11 mouse cellular contexts compared by ENCODE assay signal in genomic region chr11:68717171-68717840, GRCm38 (mm10). TPM values are rescaled to one million over a fixed set of nuclear protein-coding genes. Genes with fewer than 3 reads are reported as not detected.
DNase-seq lines count a peak whose midpoint lies in the region; ATAC-seq and TF ChIP-seq lines count a peak whose summit lies in the region.
"Had no signal": no experiment of that assay in that cellular context is flagged by ENCODE, and none has a peak within 500 bp of the region (broad histone marks: within the 10 kb centered on the region; RNA-seq: fewer than 3 reads in every experiment).

No protein-coding gene starts in this region.

- no peak for TF ChIP-seq CTCF in gastrocnemius, adult 2 months (IDR thresholded peaks at IDR 0.05)
- no peak for TF ChIP-seq CTCF in stomach, postnatal 0 days (IDR thresholded peaks at IDR 0.05; ENCODE audit: low read depth)

- 0 out of 2 replicates have a peak, but pooled peaks cover 7% of the 10 kb centered on the region for H3K4me1 ChIP-seq in stomach, embryonic 14.5 days (ENCODE audit: control insufficient read depth, insufficient read depth, low read length)
- no peaks in the 10 kb centered on the region; the same call in 1 of the 2 replicates for H3K4me1 ChIP-seq in stomach, postnatal 0 days (replicated peaks; ENCODE audit: control insufficient read depth, insufficient read depth)
- H3K4me1 ChIP-seq in hindbrain, embryonic 15.5 days (replicated peaks) = peaks cover 27% of the 10 kb centered on the region
- H3K4me1 ChIP-seq: megakaryocyte, embryonic 14.5 days had no signal

- no peaks in the 10 kb centered on the region for H3K27me3 ChIP-seq in stomach, embryonic 14.5 days (ENCODE audit: control insufficient read depth, insufficient read depth, low read length)
- H3K27me3 ChIP-seq in stomach, postnatal 0 days (ENCODE audit: control insufficient read depth, insufficient read depth, low read length) = no peaks in the 10 kb centered on the region
- H3K27me3 ChIP-seq in hindbrain, embryonic 15.5 days = no peaks in the 10 kb centered on the region

- no peaks in the 10 kb centered on the region for H3K9me3 ChIP-seq in stomach, embryonic 14.5 days (ENCODE audit: control insufficient read depth, low read depth, low read length)
- no peaks in the 10 kb centered on the region for H3K9me3 ChIP-seq in stomach, postnatal 0 days (ENCODE audit: control insufficient read depth, low read length)
- no peaks in the 10 kb centered on the region for H3K9me3 ChIP-seq in hindbrain, embryonic 15.5 days
- H3K9me3 ChIP-seq: megakaryocyte, embryonic 14.5 days had no signal

- peaks cover 22% of the 10 kb centered on the region for H3K36me3 ChIP-seq in stomach, embryonic 14.5 days (ENCODE audit: control insufficient read depth, insufficient read depth, low read length)
- H3K36me3 ChIP-seq in stomach, postnatal 0 days (ENCODE audit: control insufficient read depth, insufficient read depth, low read length) = no peaks in the 10 kb centered on the region
- H3K36me3 ChIP-seq in hindbrain, embryonic 15.5 days = peaks cover 21% of the 10 kb centered on the region

- intact Hi-C loops in gastrocnemius, adult 2 months (cut with DNase I) = no loop called here

- DNase-seq in gastrocnemius, adult 2 months = no peak
- DNase-seq in gastrocnemius, postnatal 25 days = no peak
- no peak for DNase-seq in stomach, postnatal 0 days (ENCODE audit: low spot score)
- no peak for DNase-seq in urinary bladder, adult 2 months (ENCODE audit: low spot score)
- no peak for DNase-seq in spleen, adult 12 weeks (ENCODE audit: low spot score)
- DNase-seq in right cerebral cortex, adult 2 months (ENCODE audit: low spot score in 2 of 2) = no peak
- DNase-seq: adrenal gland, adult 8-10 months; kidney, adult 9 months had no signal

- H3K4me2 ChIP-seq in stomach, embryonic 14.5 days (replicated peaks; ENCODE audit: low read depth, low read length) = no peak overlapping the region
- H3K4me2 ChIP-seq in stomach, postnatal 0 days (replicated peaks; ENCODE audit: low read depth) = no peak overlapping the region
- H3K4me2 ChIP-seq in hindbrain, embryonic 15.5 days = no peak overlapping the region; the same call in 1 of the 2 replicates

- 62% methylated on average over 16 of the region's 16 CpGs for WGBS in stomach, embryonic 14.5 days
- WGBS in stomach, postnatal 0 days = 55% methylated on average over 16 of the region's 16 CpGs
- whole genome bisulfite sequencing in hindbrain, embryonic 15.5 days = 52% methylated on average over 16 of the region's 16 CpGs

- no peak overlapping the region for H3K4me3 ChIP-seq in gastrocnemius, adult 2 months
- H3K4me3 ChIP-seq in stomach, embryonic 14.5 days (ENCODE audit: low read depth, low read length) = no peak overlapping the region
- no peak overlapping the region for H3K4me3 ChIP-seq in stomach, postnatal 0 days (ENCODE audit: low read depth, low read length)
- H3K4me3 ChIP-seq in hindbrain, embryonic 15.5 days = no peak overlapping the region
- H3K4me3 ChIP-seq: megakaryocyte, embryonic 14.5 days had no signal

- TF ChIP-seq EP300 in stomach, postnatal 0 days (optimal IDR thresholded peaks at IDR 0.05) = no peak

- ATAC-seq in stomach, embryonic 14.5 days (ENCODE audit: insufficient number of reproducible peaks, insufficient read depth, low FRiP score, low read depth) = no peak
- ATAC-seq in stomach, postnatal 0 days (ENCODE audit: low FRiP score, low TSS enrichment) = no peak
- ATAC-seq in hindbrain, embryonic 15.5 days (ENCODE audit: low FRiP score, low read depth) = no peak

- peak overlapping the region; percentile 20; the same call in 1 of the 2 replicates for H3K27ac ChIP-seq in gastrocnemius, adult 2 months
- H3K27ac ChIP-seq in stomach, embryonic 14.5 days (ENCODE audit: low read length) = peak overlapping the region; percentile 39; the same call in 1 of the 2 replicates
- no peak overlapping the region for H3K27ac ChIP-seq in stomach, postnatal 0 days (replicated peaks)
- peak overlapping the region; percentile 46 for H3K27ac ChIP-seq in hindbrain, embryonic 15.5 days (replicated peaks)

- no peak overlapping the region for H3K9ac ChIP-seq in stomach, embryonic 14.5 days (replicated peaks; ENCODE audit: low read depth, low read length)
- H3K9ac ChIP-seq in stomach, postnatal 0 days (ENCODE audit: low read length) = no peak overlapping the region
- H3K9ac ChIP-seq in hindbrain, embryonic 15.5 days = no peak overlapping the region

RNA-seq across cellular contexts. Expression of gene Myh10, which starts 25.9 kb away (rescaled TPM):
- 10 to 100 TPM; 12.3 to 28.6 TPM for total RNA-seq in gastrocnemius, adult 2 months (2021)
- total RNA-seq in gastrocnemius, postnatal 25 days (2021) = 10 to 100 TPM; 18.7 to 20.5 TPM
- polyA plus RNA-seq in stomach, embryonic 14.5 days (2014; fragmentation: Nextera tagmentation; extraction: Ambion mirVana) = 114 and 118 TPM in 2 replicates
- 20.0 and 20.5 TPM in 2 replicates for polyA plus RNA-seq in stomach, postnatal 0 days (2015; fragmentation: Nextera tagmentation; extraction: Ambion mirVana)
- polyA plus RNA-seq in hindbrain, embryonic 15.5 days (2015; fragmentation: Nextera tagmentation; extraction: Ambion mirVana) = 97.3 and 98.8 TPM in 2 replicates
- polyA plus RNA-seq in urinary bladder, adult 2 months (2012; rRNA removed) = 66.5 and 73.5 TPM in 2 replicates
